Mouse (Mus musculus): ENCODE measurements at regions not wholly inside any gene's neighbourhood (a gene's known extent, or its start where the extent isn't known, plus 50 kb on each side); places are given as distances from the start of the nearest gene placed in this dataset.

- H3K4me3 ChIP-seq (replicated peaks; ENCODE audit: low read length): no peak overlapping the region
- ATAC-seq (ENCODE audit: low FRiP score, low read depth) (no peak), DNase-seq (ENCODE audit: low spot score) (no peak)
- TF ChIP-seq POLR2A (IDR thresholded peaks at IDR 0.05; ENCODE audit: borderline replicate concordance, extremely low read depth, insufficient read depth, insufficient read length): no peak
- no peaks in the 10 kb centered on the region for H3K9me3 ChIP-seq (ENCODE audit: control insufficient read depth, low read length)
- H3K27ac ChIP-seq (replicated peaks; ENCODE audit: low read depth, low read length): no peak overlapping the region
- H3K4me2 ChIP-seq (replicated peaks; ENCODE audit: low read depth, low read length, severe bottlenecking): no peak overlapping the region
- H3K27me3 ChIP-seq (ENCODE audit: control insufficient read depth, insufficient read depth, low read length): no peaks in the 10 kb centered on the region
- WGBS: 73% methylated on average over 2 of the region's 2 CpGs
- H3K36me3 ChIP-seq (ENCODE audit: control insufficient read depth, insufficient read depth, low read length): no peaks in the 10 kb centered on the region
- no peak overlapping the region for H3K9ac ChIP-seq (ENCODE audit: low read depth, low read length, severe bottlenecking)
- H3K4me1 ChIP-seq (ENCODE audit: control insufficient read depth, insufficient read depth, low read length): no peaks in the 10 kb centered on the region
These were observed 864.0 kb downstream of the Slitrk1 start for GRCm38 (mm10) chr14:108049997-108050396.

GRCm38 (mm10) chr14:108035959-108036358 is 878.0 kb downstream of the Slitrk1 start:
- Histone ChIP-seq H3K9me3 (ENCODE audit: control insufficient read depth, low read length) (no peaks in the 10 kb centered on the region), H3K4me3 (replicated peaks; ENCODE audit: low read length) (no peak overlapping the region), H3K4me2 (replicated peaks; ENCODE audit: low read depth, low read length, severe bottlenecking) (no peak overlapping the region), H3K27ac (replicated peaks; ENCODE audit: low read depth, low read length) (no peak overlapping the region), H3K9ac (ENCODE audit: low read depth, low read length, severe bottlenecking) (no peak overlapping the region), H3K36me3 (ENCODE audit: control insufficient read depth, insufficient read depth, low read length) (no peaks in the 10 kb centered on the region), H3K4me1 (ENCODE audit: control insufficient read depth, insufficient read depth, low read length) (no peaks in the 10 kb centered on the region), H3K27me3 (ENCODE audit: control insufficient read depth, insufficient read depth, low read length) (no peaks in the 10 kb centered on the region)
- DNase-seq (ENCODE audit: low spot score): no peak
- 94% methylated on average over 1 of the region's 1 CpGs for WGBS
- no peak for TF ChIP-seq POLR2A (IDR thresholded peaks at IDR 0.05; ENCODE audit: borderline replicate concordance, extremely low read depth, insufficient read depth, insufficient read length)
- no peak for ATAC-seq (ENCODE audit: low FRiP score, low read depth)

DNA sequence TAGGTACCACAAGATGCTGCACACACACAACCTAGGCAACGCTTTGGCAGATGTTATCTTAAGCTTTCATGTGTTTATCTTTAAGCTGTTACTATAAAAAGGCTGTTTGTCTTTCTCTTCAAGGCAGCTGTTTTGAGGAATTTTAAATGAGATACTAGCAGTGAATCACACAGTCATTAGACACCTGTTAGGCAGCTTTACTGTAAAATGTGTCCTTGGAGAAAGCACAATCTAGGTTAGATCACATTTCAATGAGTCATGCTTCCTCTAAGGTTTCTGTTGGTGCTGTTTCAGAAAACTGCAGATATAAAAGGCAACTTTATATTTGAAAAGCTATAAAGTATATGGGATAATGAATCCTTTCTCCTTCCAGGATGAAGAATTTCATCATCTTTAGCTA is 879.8 kb downstream of the Slitrk1 start:
- WGBS: 68% methylated on average over 1 of the region's 1 CpGs
- DNase-seq (ENCODE audit: low spot score): peak; percentile 9
- H3K36me3 ChIP-seq (ENCODE audit: control insufficient read depth, insufficient read depth, low read length): no peaks in the 10 kb centered on the region
- H3K4me1 ChIP-seq (ENCODE audit: control insufficient read depth, insufficient read depth, low read length): no peaks in the 10 kb centered on the region
- H3K27me3 ChIP-seq (ENCODE audit: control insufficient read depth, insufficient read depth, low read length): no peaks in the 10 kb centered on the region
- no peak for ATAC-seq (ENCODE audit: low FRiP score, low read depth)
- no peaks in the 10 kb centered on the region for H3K9me3 ChIP-seq (ENCODE audit: control insufficient read depth, low read length)
- H3K27ac ChIP-seq (replicated peaks; ENCODE audit: low read depth, low read length): no peak overlapping the region
- H3K4me3 ChIP-seq (replicated peaks; ENCODE audit: low read length): no peak overlapping the region
- no peak for TF ChIP-seq POLR2A (IDR thresholded peaks at IDR 0.05; ENCODE audit: borderline replicate concordance, extremely low read depth, insufficient read depth, insufficient read length)
- no peak overlapping the region for H3K4me2 ChIP-seq (replicated peaks; ENCODE audit: low read depth, low read length, severe bottlenecking)
- H3K9ac ChIP-seq (ENCODE audit: low read depth, low read length, severe bottlenecking): no peak overlapping the region

- Histone ChIP-seq H3K9me3 (ENCODE audit: control insufficient read depth, low read length) (no peaks in the 10 kb centered on the region), H3K4me2 (replicated peaks; ENCODE audit: low read depth, low read length, severe bottlenecking) (no peak overlapping the region), H3K9ac (ENCODE audit: low read depth, low read length, severe bottlenecking) (no peak overlapping the region), H3K4me3 (replicated peaks; ENCODE audit: low read length) (no peak overlapping the region), H3K36me3 (ENCODE audit: control insufficient read depth, insufficient read depth, low read length) (no peaks in the 10 kb centered on the region), H3K27me3 (ENCODE audit: control insufficient read depth, insufficient read depth, low read length) (no peaks in the 10 kb centered on the region), H3K4me1 (ENCODE audit: control insufficient read depth, insufficient read depth, low read length) (no peaks in the 10 kb centered on the region), H3K27ac (replicated peaks; ENCODE audit: low read depth, low read length) (no peak overlapping the region)
- no peak for TF ChIP-seq POLR2A (IDR thresholded peaks at IDR 0.05; ENCODE audit: borderline replicate concordance, extremely low read depth, insufficient read depth, insufficient read length)
- ATAC-seq (ENCODE audit: low FRiP score, low read depth) (no peak), DNase-seq (ENCODE audit: low spot score) (no peak)
- WGBS: 68% methylated on average over 3 of the region's 3 CpGs
These were observed 891.4 kb downstream of the Slitrk1 start for GRCm38 (mm10) chr14:108022551-108022950.

GRCm38 (mm10) chr14:108022066-108022465 is 891.9 kb downstream of the Slitrk1 start:
- Histone ChIP-seq H3K4me2 (replicated peaks; ENCODE audit: low read depth, low read length, severe bottlenecking) (no peak overlapping the region), H3K27me3 (ENCODE audit: control insufficient read depth, insufficient read depth, low read length) (no peaks in the 10 kb centered on the region), H3K9ac (ENCODE audit: low read depth, low read length, severe bottlenecking) (no peak overlapping the region), H3K4me1 (ENCODE audit: control insufficient read depth, insufficient read depth, low read length) (no peaks in the 10 kb centered on the region), H3K4me3 (replicated peaks; ENCODE audit: low read length) (no peak overlapping the region), H3K36me3 (ENCODE audit: control insufficient read depth, insufficient read depth, low read length) (no peaks in the 10 kb centered on the region), H3K9me3 (ENCODE audit: control insufficient read depth, low read length) (no peaks in the 10 kb centered on the region), H3K27ac (replicated peaks; ENCODE audit: low read depth, low read length) (no peak overlapping the region)
- 37% methylated on average over 1 of the region's 1 CpGs for WGBS
- no peak for ATAC-seq (ENCODE audit: low FRiP score, low read depth)
- no peak for DNase-seq (ENCODE audit: low spot score)
- no peak for TF ChIP-seq POLR2A (IDR thresholded peaks at IDR 0.05; ENCODE audit: borderline replicate concordance, extremely low read depth, insufficient read depth, insufficient read length)

- no peak overlapping the region for H3K9ac ChIP-seq (ENCODE audit: low read depth, low read length, severe bottlenecking)
- no peak for TF ChIP-seq POLR2A (IDR thresholded peaks at IDR 0.05; ENCODE audit: borderline replicate concordance, extremely low read depth, insufficient read depth, insufficient read length)
- 84% methylated on average over 7 of the region's 7 CpGs for WGBS
- no peak for DNase-seq (ENCODE audit: low spot score)
- H3K9me3 ChIP-seq (ENCODE audit: control insufficient read depth, low read length): no peaks in the 10 kb centered on the region
- H3K4me3 ChIP-seq (replicated peaks; ENCODE audit: low read length): no peak overlapping the region
- H3K27ac ChIP-seq (replicated peaks; ENCODE audit: low read depth, low read length): no peak overlapping the region
- H3K4me1 ChIP-seq (ENCODE audit: control insufficient read depth, insufficient read depth, low read length): no peaks in the 10 kb centered on the region
- H3K4me2 ChIP-seq (replicated peaks; ENCODE audit: low read depth, low read length, severe bottlenecking): no peak overlapping the region
- no peak for ATAC-seq (ENCODE audit: low FRiP score, low read depth)
- H3K36me3 ChIP-seq (ENCODE audit: control insufficient read depth, insufficient read depth, low read length): no peaks in the 10 kb centered on the region
- H3K27me3 ChIP-seq (ENCODE audit: control insufficient read depth, insufficient read depth, low read length): no peaks in the 10 kb centered on the region
These were observed 892.6 kb downstream of the Slitrk1 start for GRCm38 (mm10) chr14:108021331-108021730.

Measured in limb, embryonic 14.5 days (tissue).